Mouse (Mus musculus) limb, embryonic 15.5 days (tissue): Measurements from ENCODE around the gene Aspdh. TPM values are rescaled to one million over a fixed set of nuclear protein-coding genes. Genes with fewer than 3 reads are reported as not detected.

Source experiments
- ATAC-seq: fragments of 200-750 bp; cut with Nextera tagmentation; 2 replicates; pipeline ENCODE4 v1.8.0; 2017; ENCODE audit warnings: low read depth, moderate TSS enrichment; ENCODE audit not compliant: insufficient number of reproducible peaks, low FRiP score, low TSS enrichment
- H3K27ac ChIP-seq: fragments of 300-500 bp; sonication (generic); 2 replicates; pipeline ENCODE4 v1.5.1; 2015; ENCODE audit warnings: moderate library complexity, mild to moderate bottlenecking, inconsistent platforms
- H3K27me3 ChIP-seq: fragments of 300-500 bp; sonication (generic); 2 replicates; pipeline ENCODE4 v1.6.1; 2015; ENCODE audit warnings: inconsistent platforms
- H3K36me3 ChIP-seq: fragments of 300-500 bp; sonication (generic); 2 replicates; pipeline ENCODE4 v1.6.1; 2015; ENCODE audit warnings: inconsistent platforms
- H3K4me1 ChIP-seq: fragments of 300-500 bp; sonication (generic); 2 replicates; pipeline ENCODE4 v1.6.1; 2015; ENCODE audit warnings: inconsistent platforms
- H3K4me2 ChIP-seq: fragments of 300-500 bp; sonication (generic); 2 replicates; pipeline ENCODE4 v1.6.1; 2015; ENCODE audit warnings: mild to moderate bottlenecking, inconsistent platforms
- H3K4me3 ChIP-seq: fragments of 300-500 bp; sonication (generic); 2 replicates; pipeline ENCODE4 v1.5.1; 2015; ENCODE audit warnings: mild to moderate bottlenecking, inconsistent platforms
- H3K9ac ChIP-seq: fragments of 300-500 bp; sonication (generic); 2 replicates; pipeline ENCODE4 v1.6.1; 2015; ENCODE audit warnings: inconsistent platforms
- H3K9me3 ChIP-seq: fragments of 300-500 bp; sonication (generic); 2 replicates; pipeline ENCODE4 v1.6.1; 2016; ENCODE audit warnings: inconsistent platforms
- WGBS: fragments of 180-500 bp; shearing (Covaris S2); methylation state at CpG from one replicate; pipeline ENCODE4 v1.1.7; 2015; 5-methylcytosine and 5-hydroxymethylcytosine counted together
- polyA plus RNA-seq: library from polyadenylated mRNA; unstranded; fragments of >200 nt; fragmentation: Nextera tagmentation; extraction: Ambion mirVana; gene quantifications from 2 replicates; pipeline ENCODE4 v1.2.1, GENCODE M21; 2015

The Aspdh gene
- polyA plus RNA-seq, 1 experiment from 2014 or later, result 0.56 TPM

DNA sequence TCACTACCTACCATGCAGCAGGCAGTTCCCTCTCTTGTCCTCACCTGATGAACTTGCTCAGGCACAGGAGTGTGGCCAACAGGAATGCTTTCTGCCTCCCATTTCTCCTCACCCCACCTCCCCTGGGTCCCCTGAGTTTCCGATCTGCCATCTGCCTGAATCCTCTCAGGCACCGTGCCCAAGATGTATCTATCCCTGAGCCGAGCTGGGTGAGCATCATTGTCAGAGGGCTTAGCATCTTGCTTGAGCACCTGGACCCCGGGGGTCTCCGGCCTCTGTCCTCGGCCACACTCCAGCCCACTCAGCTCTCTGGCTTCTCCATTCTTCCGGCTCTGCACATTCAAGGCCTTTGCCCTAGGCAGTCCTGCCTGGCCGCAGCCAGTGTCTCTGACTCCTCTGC is 27.3 kb upstream of the Aspdh start:
- no peak overlapping the region for H3K9ac ChIP-seq
- no peak for ATAC-seq
- peaks cover 69% of the 10 kb centered on the region for H3K27me3 ChIP-seq
- 65% methylated on average over 8 of the region's 8 CpGs for WGBS
- H3K9me3 ChIP-seq, result no peaks in the 10 kb centered on the region
- H3K4me3 ChIP-seq, result no peak overlapping the region
- no peak overlapping the region for H3K27ac ChIP-seq
- peaks cover 14% of the 10 kb centered on the region for H3K4me1 ChIP-seq
- no peak overlapping the region for H3K4me2 ChIP-seq
- no peaks in the 10 kb centered on the region for H3K36me3 ChIP-seq

DNA sequence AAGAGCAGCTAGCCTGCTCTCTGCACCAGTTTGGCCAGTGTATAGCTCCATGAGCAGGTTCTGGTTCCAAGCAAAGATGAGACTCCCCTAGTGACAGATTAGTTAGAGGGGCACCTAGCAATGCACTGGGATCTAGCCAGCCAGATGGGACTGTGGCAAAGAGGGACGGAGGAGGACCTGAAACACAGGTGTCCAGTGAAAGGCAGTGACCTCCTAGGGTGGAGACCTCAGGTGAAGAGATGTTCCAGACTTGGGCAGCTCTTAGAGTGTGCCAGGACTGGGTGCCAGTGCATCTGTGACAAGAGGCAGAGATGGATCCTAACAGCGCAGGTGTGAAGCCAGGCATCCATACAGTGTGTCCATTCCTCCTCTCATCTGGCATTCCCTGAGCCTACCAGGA is 25.5 kb upstream of the Aspdh start:
- Histone ChIP-seq H3K27me3 (peaks cover 85% of the 10 kb centered on the region), H3K4me2 (no peak overlapping the region), H3K9ac (no peak overlapping the region), H3K27ac (no peak overlapping the region), H3K4me1 (peaks cover 15% of the 10 kb centered on the region), H3K9me3 (no peaks in the 10 kb centered on the region), H3K4me3 (no peak overlapping the region), H3K36me3 (no peaks in the 10 kb centered on the region)
- 60% methylated on average over 2 of the region's 2 CpGs for WGBS
- no peak for ATAC-seq

DNA sequence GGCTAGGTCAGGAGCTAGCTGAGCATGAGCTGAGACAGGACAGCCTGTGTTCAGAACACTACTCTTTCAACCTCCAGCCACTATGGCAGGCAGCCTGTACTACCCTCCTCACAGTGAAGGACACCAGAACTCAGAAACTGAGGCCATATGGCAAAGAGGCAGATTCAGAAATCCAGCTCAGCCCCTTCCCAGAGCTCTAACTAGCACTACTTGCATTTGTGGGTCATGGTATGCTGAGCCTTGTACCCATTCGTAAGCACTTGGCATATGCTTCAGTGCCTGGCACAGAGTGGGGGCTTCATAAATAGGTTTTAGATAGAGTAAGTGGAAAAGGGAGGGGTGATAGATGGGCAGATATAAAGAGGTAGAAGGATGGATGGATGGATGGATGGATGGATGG is 24.7 kb upstream of the Aspdh start:
- Histone ChIP-seq H3K9ac (no peak overlapping the region), H3K27me3 (peaks cover 85% of the 10 kb centered on the region), H3K36me3 (no peaks in the 10 kb centered on the region), H3K4me3 (no peak overlapping the region), H3K9me3 (no peaks in the 10 kb centered on the region), H3K4me2 (no peak overlapping the region), H3K27ac (no peak overlapping the region), H3K4me1 (peaks cover 22% of the 10 kb centered on the region)
- no peak for ATAC-seq
- WGBS, result 100% methylated on average over 1 of the region's 1 CpGs

DNA sequence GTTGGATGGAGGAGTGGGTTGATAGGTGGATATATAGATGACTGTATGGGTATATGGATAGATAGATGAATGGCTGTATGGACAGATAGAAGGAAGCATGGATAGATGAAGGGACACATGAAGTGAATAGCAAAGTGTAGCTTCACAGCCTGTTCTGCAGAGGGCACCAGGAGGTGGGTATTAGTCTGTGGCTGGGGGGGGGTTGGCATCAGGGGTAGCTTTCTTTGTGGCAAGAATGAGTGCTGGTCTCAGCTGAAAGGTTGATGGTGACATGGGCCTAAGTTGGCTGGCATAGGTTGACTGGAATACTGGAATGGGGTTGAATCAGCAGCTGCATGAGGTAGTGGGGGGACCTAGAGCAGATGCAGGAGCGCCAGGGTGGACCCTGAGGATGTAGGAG is 24.0 kb upstream of the Aspdh start:
- Histone ChIP-seq H3K9ac (no peak overlapping the region), H3K9me3 (no peaks in the 10 kb centered on the region), H3K4me1 (peaks cover 22% of the 10 kb centered on the region), H3K4me3 (0 out of 2 replicates have a peak overlapping the region, but pooled peaks have one; percentile 29), H3K27me3 (peaks cover 85% of the 10 kb centered on the region), H3K27ac (no peak overlapping the region), H3K36me3 (no peaks in the 10 kb centered on the region), H3K4me2 (no peak overlapping the region)
- WGBS, result 17% methylated on average over 1 of the region's 1 CpGs
- ATAC-seq, result no peak

DNA sequence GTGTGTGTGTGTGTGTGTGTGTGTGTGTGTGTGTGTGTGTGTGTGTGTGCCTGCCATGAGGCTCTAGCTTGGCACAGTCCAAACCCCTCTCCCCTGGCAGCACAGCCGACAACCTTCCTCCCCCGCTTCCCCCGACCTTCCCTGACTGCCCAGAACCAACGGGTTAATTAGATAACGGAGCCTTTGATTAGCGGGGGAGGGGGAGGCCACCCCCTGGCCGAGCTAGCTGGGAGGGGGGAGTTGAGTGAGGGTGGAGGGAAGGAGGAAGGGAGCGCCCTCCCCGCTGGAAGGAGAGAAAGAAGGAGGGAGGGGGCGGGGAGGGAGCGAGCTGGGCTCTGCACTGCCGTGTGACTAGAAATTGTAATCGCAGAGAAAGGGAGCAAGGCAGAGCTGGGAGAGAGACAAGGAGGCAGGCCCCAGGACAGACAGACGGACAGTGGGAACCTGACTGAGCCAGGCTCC is 23.5 kb upstream of the Aspdh start:
- under 1% methylated on average over 12 of the region's 14 CpGs for WGBS
- Histone ChIP-seq H3K27me3 (peaks cover 89% of the 10 kb centered on the region), H3K27ac (no peak overlapping the region), H3K4me3 (peak overlapping the region; percentile 29), H3K9ac (0 out of 2 replicates have a peak overlapping the region, but pooled peaks have one; percentile 23), H3K36me3 (no peaks in the 10 kb centered on the region), H3K4me1 (peaks cover 22% of the 10 kb centered on the region), H3K9me3 (no peaks in the 10 kb centered on the region), H3K4me2 (peak overlapping the region; percentile 41)
- no peak for ATAC-seq

DNA sequence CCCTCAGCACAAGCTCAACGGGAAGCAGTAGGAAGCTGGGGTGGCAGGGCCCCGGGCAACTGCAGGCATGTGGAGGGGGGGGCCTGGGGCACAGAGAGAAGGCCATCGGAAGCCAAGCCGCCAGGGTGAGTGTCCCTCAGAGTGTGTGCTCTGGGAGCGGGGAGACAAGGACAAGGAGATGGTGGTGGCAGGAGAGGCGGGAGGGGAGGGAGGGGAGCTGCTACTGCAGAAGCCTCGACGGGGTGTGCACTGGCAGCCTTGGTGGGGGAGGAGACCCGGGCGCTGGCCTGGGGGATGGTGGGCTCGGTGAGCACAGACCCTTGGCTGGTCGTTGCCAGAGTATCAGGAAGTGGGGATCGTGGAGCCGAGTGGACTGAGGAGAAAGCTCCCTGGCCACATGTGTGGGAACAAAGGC is 22.8 kb upstream of the Aspdh start:
- H3K4me1 ChIP-seq, result peaks cover 22% of the 10 kb centered on the region
- ATAC-seq, result no peak
- no peaks in the 10 kb centered on the region for H3K36me3 ChIP-seq
- no peak overlapping the region for H3K27ac ChIP-seq
- peaks cover 90% of the 10 kb centered on the region for H3K27me3 ChIP-seq
- H3K4me3 ChIP-seq, result peak overlapping the region; percentile 29
- H3K4me2 ChIP-seq, result peak overlapping the region; percentile 41
- 3% methylated on average over 14 of the region's 14 CpGs for WGBS
- no peak overlapping the region for H3K9ac ChIP-seq
- no peaks in the 10 kb centered on the region for H3K9me3 ChIP-seq

DNA sequence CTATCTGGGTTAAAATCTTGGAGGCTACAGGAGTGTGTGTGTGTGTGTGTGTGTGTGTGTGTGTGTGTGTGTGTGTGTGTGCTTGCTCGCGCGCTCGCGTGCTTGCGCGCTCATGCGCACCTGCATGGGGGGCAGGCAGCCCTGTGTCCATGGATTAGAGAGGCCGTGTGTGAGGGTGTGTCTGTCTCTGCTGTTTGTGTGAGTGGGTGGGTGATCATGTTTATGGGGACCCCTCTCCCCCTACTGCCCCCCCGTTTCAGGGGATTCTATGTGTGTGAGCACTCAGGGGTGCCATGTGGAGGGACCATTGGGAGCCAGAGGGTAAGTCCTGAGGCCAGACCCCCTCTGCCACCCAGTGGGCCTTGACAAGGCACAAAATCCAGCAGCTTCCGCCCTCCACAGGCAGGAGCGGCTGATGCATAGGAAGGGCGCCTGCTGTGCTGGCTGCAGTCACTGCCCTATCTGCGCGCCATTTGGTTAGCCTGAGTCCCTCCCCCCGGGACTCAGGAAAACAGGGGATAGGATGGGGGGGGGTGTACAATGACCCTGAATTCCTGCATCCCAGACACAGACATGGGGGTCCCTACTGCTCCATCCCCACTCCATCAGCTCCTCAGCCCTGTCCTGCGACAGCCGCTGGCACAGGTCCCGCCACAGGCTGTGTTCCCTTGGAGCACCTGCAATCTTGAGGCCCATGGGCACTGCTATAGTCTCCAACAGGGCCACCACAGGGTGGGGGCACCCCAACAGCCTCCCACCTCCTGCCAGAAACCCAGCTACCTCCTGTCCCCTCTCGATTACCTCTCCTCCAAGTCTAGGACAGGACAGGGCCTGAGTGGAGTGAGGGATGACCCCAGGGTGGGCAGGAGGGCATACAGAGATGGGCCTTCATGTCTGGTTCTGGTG is 21.7 kb upstream of the Aspdh start:
- H3K4me3 ChIP-seq, result peak overlapping the region; percentile 29
- H3K4me2 ChIP-seq, result peak overlapping the region; percentile 20; the same call in 1 of the 2 replicates
- H3K4me1 ChIP-seq, result peaks cover 22% of the 10 kb centered on the region
- H3K27me3 ChIP-seq, result peaks cover 87% of the 10 kb centered on the region
- H3K36me3 ChIP-seq, result no peaks in the 10 kb centered on the region
- no peak for ATAC-seq
- H3K9me3 ChIP-seq, result no peaks in the 10 kb centered on the region
- no peak overlapping the region for H3K9ac ChIP-seq
- WGBS, result 8% methylated on average over 20 of the region's 20 CpGs
- H3K27ac ChIP-seq, result no peak overlapping the region

DNA sequence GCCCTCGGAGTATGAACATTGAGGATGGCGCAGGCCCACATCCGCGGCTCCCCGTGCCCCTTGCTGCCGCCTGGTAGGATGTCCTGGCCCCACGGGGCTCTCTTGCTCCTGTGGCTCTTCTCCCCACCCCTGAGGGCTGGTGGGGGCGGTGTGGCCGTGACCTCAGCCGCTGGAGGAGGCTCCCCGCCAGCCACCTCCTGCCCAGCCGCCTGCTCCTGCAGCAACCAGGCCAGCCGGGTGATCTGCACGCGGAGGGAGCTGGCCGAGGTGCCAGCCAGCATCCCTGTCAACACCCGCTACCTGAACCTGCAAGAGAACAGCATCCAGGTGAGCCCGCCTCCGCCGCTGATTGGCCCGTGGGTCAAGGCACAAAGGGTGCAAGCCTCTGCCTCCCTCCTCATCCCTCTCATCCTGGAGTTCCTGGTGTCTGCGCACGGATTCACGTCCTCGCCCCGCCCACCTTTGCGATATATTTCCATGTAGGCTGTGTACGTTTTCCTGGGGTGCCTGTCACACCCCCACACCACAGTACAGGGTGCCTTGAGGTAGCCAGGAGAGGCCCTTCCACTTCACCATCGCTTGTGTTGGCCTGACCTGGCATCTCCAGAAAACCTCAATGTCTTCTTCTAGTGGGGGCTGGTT is 20.2 kb upstream of the Aspdh start:
- peaks cover 82% of the 10 kb centered on the region for H3K27me3 ChIP-seq
- no peaks in the 10 kb centered on the region for H3K36me3 ChIP-seq
- H3K4me3 ChIP-seq, result no peak overlapping the region
- H3K4me1 ChIP-seq, result peaks cover 22% of the 10 kb centered on the region
- H3K27ac ChIP-seq, result no peak overlapping the region
- no peak overlapping the region for H3K9ac ChIP-seq
- no peak for ATAC-seq
- H3K4me2 ChIP-seq, result no peak overlapping the region
- 10% methylated on average over 29 of the region's 29 CpGs for WGBS
- H3K9me3 ChIP-seq, result no peaks in the 10 kb centered on the region

DNA sequence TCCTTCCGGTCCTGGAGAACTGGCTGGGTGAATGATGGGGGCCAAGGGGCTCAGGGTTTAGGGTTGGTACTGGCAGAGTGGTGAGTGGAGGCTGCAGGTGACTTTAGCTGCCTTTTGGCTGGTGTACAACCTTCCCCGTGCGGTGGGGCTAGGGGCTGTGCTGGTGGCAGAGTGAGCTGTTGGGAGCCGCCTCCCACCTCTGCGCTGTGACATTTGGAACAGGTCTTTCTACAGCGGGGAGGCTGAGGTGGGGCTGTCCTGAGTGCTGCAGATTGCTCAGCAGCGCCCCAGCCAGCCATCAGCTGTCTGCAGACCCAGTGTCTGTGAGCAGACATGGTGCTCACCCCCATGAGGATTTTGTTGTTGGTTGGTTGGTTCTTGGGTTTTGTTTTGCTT is 19.7 kb upstream of the Aspdh start:
- 19% methylated on average over 7 of the region's 7 CpGs for WGBS
- peaks cover 76% of the 10 kb centered on the region for H3K27me3 ChIP-seq
- no peak overlapping the region for H3K9ac ChIP-seq
- ATAC-seq, result no peak
- no peaks in the 10 kb centered on the region for H3K36me3 ChIP-seq
- no peak overlapping the region for H3K4me2 ChIP-seq
- no peak overlapping the region for H3K27ac ChIP-seq
- H3K4me3 ChIP-seq, result no peak overlapping the region
- no peaks in the 10 kb centered on the region for H3K9me3 ChIP-seq
- H3K4me1 ChIP-seq, result peaks cover 22% of the 10 kb centered on the region

DNA sequence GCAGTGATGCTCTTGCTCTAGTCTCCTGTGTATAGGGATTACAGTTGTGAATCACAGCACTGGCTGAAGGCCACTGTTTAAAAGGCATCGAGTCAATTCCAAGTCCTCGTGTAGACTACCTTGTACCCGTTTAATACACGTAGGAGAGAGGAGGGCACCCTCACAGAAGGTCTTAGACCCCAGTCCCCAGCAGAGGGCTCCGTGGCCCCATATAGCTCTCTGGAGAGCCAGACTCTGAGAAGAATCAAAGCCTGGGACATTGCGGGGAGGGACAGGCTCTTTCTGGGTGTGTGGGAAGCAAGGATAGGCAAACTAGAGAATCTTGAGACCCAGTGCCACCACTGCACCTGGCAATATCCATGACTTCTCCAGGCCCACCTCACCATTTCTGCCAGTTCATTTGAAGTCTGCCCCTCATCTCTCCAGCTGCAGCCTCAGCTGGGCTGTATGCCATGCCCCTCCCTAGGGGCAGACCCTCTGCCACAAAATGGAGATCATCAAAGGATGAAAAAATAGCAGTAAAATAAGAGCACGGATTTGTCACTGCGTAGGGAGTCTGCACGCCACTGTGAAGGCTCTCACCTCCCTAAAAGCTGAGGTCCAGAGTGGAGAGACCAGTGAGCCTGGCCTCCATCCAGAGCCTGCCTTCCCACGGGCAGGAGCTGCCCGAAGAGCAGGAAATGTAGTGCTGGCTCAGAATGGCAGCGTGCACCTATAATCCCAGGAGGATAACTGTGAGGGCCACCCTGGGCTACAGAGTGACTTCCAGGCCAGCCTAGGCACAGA is 18.9 kb upstream of the Aspdh start:
- H3K4me3 ChIP-seq, result no peak overlapping the region
- peaks cover 69% of the 10 kb centered on the region for H3K27me3 ChIP-seq

DNA sequence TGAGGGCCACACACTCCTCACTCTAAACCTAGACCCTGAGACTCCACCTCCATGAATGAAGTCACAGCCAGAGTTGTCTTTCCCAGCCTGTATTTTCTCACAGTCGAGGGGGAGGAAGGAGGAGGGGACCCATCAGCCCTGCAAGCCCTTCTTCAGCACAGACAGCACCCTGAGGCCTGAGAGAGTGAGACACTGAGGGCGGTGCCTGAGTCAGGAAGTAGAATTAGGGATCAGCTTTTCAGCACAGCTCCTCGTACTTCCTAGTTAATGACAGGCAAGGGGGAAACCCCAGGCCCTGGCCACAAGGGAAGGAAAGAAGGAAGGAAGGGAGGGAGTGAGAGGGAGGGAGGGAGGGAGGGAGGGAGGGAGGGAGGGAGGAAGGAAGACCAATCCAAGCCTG is 11.9 kb upstream of the Aspdh start:
- no peak for ATAC-seq
- Histone ChIP-seq H3K36me3 (no peaks in the 10 kb centered on the region), H3K27ac (no peak overlapping the region), H3K4me3 (no peak overlapping the region), H3K9me3 (no peaks in the 10 kb centered on the region), H3K9ac (no peak overlapping the region), H3K4me1 (no peaks in the 10 kb centered on the region), H3K27me3 (peaks cover 4% of the 10 kb centered on the region; the same call in 1 of the 2 replicates), H3K4me2 (no peak overlapping the region)
- 9% methylated on average over 3 of the region's 3 CpGs for WGBS

More for the DNA sequence above, 18.9 kb upstream of the Aspdh start:
- no peak for ATAC-seq
- H3K4me2 ChIP-seq, result no peak overlapping the region
- no peaks in the 10 kb centered on the region for H3K9me3 ChIP-seq
- peaks cover 22% of the 10 kb centered on the region for H3K4me1 ChIP-seq
- no peaks in the 10 kb centered on the region for H3K36me3 ChIP-seq
- H3K27ac ChIP-seq, result no peak overlapping the region
- H3K9ac ChIP-seq, result no peak overlapping the region
- 45% methylated on average over 12 of the region's 12 CpGs for WGBS
